Mouse (Mus musculus) kidney, adult 18-20 months (tissue): ENCODE measurements around the gene Dph5.
"Not testable (repeated sequence)": the region's sequence is repeated elsewhere in the genome, so short reads cannot be mapped to it uniquely, and the experiment has no call there.

Source experiments
- DNase-seq: peaks from one replicate; pipeline ENCODE4 v3.0.0; 2021

Dph5 gene

GRCm38 (mm10) chr3:115887427-115888309, at the start of gene Dph5:
Gene Dph5, plus strand, starts transcription at chr3:115887837.
- peak; percentile 94 for DNase-seq

- DNase-seq = no peak
These were observed 43.1 kb upstream of the Dph5 start for GRCm38 (mm10) chr3:115844566-115844965.

DNA sequence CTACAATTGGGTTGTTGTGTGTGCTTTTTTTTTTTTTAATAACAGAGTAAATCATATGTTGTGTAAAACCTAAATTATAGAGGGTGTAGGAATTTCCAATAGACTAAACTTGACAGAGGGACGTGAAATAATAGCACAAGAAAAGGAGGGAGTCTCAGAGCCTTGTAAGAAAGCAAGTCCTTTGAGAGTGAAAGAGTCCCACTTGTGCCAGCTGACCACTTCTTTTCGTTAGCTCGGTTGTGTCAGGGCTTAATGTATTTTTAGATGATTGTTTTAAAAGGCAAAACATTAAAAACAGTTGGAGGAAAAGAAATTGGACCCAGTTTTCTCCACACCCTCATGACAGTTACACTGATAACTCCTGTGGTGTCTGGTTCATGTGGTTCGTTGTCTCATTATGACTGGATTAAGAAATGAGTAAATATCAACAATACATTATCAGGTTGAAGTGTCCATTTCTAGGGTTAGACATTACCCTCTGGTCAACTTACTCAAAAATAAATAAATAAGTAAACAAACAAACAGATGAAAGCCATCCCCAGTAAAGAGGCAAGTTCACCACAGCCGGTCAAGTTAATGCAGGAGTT, 42.5 kb upstream of the Dph5 start:
- DNase-seq = no peak

DNA sequence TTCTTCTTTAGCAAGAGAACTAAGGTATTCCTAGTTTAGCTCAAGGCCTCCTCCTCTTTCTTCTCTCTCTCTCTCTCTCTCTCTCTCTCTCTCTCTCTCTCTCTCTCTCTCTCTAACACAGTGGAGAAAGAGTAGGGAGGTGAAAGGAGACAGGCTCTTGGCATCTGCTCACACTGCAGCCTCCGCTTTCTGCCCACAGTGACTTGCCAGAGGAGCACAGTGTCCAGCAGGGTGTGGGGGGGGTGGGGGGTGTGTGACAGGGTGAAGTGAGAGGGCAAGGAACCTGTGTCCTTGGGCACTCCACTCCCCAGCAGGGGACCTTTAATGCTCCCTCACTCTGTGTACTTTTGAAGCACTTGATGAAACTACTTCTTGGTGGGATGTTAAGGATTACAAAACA, 41.9 kb upstream of the Dph5 start:
- DNase-seq = no peak

DNA sequence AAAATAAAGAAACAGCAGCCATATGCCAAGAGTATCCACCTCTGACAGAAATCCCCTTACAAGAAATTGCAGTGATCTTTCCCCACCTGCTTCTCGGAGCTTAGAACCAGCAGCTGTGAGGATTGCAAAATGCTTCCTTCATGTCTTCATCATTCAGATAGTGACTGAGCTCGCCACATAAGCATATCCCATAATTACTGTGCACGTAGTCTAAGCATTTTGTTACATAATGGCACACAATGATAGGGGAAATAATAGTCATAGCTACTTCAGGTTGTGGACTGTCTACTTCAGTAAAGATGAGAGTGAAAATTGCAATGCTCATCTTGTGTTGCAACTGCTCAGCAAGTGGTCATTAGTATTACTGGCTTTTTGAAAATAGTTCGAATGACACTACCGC, 41.5 kb upstream of the Dph5 start:
- DNase-seq = no peak

DNA sequence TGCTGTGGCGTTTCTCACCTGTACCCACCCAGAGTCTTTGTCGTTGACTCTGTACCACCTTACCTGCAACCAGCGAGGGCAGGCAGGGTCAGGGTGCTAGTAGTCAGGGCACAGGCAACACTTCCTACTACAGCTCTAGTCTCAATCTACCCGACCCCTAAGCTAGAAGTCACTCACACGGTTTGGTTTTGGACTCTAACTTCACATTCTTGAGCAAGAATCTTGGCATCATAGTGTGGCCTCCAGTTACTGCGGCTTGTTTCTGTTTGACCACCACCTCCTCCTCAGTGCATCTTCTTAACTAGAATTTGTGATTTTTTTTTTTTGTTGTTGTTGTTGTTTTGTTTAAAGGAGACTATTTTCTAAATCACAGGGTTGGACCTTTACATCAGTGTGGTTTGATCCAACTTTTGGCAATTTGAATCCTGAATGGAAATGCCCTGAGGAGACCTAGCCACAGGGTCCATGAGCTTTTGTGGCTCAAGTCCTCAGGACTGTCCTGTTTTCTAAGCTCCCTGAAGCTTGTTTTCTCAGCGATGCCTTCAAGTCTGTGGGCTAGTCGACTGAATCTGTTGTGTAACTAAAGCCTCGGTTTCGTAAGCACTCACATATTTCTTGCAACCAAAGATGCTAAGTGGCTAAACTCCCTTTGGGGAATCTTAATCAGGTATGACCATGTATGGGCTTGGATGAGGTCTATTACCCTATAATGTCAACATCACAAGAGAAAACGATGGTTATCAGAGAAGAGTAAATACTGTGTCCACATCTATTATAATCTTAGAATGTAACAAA, 38.8 kb upstream of the Dph5 start:
- no peak for DNase-seq

- no peak for DNase-seq
These were observed 36.7 kb upstream of the Dph5 start for GRCm38 (mm10) chr3:115850946-115851345.

DNA sequence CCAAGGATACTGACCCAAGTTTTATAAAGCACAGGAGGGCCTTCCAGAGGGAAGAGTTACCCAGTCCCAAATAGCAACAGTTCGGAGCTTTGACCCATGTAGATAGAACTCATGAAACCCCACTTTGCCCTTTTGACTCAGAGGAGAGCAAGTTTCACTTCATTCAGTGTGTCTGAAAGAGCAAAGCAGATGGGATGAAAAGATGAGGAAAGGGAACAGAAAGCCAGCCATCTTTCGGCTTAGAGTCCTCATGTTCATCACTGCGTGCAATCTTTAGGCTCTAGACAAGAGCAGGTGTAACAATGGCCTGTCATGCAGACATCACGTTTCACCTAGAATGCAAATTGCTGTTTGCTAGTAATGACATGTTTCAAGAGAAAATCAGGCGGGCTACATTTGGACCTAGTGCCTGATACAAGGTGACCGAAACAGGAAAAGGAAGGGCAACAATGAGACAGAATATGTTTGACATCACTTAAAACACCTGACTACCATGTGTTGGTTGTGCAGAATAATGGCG, 32.9 kb upstream of the Dph5 start:
- no peak for DNase-seq

- DNase-seq = no peak
These were observed 32.1 kb upstream of the Dph5 start for GRCm38 (mm10) chr3:115855576-115855975.

DNA sequence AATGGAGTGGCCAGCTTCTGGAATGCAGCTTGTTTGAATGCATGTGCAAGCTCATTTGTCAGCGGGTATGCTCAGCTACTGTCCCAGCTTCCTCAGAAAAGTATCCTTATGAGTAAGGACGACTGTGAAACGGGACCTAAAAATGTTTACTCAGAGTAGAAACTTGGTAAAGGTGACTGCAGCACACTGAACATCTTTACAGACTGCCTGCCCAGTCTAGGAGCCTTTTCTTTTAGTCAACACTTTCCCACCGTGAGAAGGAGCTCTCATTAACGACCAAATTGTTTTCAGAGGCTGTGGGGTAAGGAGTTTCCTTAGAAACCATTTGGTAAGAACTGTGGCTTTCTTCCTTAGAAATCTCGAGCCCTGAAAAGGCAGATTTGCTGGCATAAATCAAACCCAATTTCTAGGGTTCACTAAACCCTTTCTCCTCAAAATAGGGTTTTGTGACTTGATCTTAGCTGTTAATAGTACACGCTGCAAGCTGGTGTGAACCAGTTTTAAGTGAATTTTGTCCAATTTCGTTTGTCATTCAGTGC, 31.1 kb upstream of the Dph5 start:
- no peak for DNase-seq

- no peak for DNase-seq
These were observed 30.2 kb upstream of the Dph5 start for GRCm38 (mm10) chr3:115857436-115857835.

GRCm38 (mm10) chr3:115858822-115859221, 28.8 kb upstream of the Dph5 start:
- DNase-seq = no peak

DNA sequence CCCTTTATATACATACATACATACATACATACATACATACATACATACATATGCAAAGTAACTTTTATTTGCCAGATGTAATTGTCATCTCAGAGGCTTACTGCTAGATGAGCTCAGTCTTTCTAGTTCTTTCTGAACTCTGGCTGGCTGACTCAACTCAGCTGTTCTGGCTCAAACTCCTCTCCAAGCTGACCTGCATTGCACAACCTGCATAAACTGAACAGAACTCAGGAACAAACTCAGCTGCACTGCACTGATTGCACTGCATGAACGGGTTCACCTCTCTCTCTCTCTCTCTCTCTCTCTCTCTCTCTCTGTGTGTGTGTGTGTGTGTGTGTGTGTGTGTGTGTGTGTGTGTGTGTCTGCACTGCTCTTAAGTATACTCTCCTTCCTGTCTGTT, 26.9 kb upstream of the Dph5 start:
- not testable (repeated sequence) for DNase-seq

DNA sequence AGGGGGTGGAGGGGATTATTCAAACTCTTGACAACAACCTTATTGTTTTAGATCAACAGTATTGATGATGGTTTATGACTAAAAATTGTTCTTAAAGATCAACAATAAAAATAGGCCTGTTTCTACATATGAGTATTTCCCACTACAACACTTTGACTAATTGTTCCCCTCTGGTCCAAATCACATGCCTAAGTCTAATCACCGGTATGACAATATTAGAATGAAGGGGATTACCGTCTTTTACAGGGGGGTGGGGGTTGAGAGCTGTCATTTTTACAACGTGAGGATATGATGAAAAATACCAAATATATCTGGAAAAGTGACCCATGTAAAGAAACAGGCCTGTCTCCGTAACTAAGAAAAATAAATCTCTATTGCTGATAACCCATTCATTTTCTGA, 24.1 kb upstream of the Dph5 start:
- no peak for DNase-seq

DNA sequence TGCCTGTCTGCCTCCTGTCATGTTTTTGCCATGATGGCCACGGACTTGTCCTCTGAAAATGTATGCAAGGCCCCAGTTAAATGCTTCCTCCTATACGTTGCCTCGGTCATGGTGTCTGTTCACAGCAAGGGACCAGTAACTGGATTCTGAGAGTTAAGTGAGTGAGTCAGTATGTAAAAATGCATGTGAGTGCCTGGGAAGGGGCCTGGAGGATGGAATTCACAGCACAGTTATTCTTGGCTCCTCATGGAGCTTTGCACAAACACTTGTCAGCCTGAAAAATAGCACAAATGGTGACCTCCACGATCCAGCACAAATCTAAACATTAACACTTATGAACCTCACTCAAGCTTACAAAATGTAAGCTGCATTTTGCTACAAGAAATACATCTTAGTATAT, 20.5 kb upstream of the Dph5 start:
- no peak for DNase-seq

DNA sequence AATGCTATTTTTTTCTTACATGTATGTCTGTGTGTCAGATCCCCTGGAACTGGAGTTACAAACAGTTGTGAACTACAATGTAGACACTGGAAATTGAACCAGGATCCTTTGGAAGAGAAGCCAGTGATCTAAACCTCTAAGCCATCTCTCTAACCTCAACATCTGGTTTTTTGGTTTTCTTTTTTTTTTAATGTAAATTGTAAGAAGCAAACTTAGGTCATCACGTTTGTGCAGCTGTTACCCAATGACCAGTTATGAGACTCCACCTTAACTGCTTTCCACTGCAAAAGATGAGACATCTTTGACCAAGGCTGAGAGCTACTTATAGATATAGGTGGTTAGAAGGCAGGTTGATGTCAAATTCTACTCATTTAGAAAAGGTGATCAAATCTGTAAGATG, 19.7 kb upstream of the Dph5 start:
- no peak for DNase-seq

DNA sequence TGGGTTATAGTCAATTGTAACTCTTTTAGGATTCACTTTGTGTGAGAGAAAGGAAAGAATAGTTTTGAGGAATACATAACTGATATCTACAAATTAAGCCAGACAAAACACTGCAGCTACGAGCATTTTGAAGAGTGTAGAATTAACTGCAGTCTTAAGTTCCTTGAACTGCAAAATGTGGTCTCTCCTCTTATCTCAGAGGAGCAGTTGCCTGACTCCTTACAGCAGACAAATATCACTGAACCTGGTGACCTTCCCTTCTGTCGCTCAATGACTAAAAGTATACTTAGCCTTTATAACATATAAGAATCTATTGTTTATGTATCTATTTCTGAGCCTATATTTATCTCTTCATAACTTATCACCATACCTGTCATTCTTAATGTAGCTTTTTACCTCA, 18.3 kb upstream of the Dph5 start:
- no peak for DNase-seq

GRCm38 (mm10) chr3:115875551-115875950, 12.1 kb upstream of the Dph5 start:
- DNase-seq = no peak

DNA sequence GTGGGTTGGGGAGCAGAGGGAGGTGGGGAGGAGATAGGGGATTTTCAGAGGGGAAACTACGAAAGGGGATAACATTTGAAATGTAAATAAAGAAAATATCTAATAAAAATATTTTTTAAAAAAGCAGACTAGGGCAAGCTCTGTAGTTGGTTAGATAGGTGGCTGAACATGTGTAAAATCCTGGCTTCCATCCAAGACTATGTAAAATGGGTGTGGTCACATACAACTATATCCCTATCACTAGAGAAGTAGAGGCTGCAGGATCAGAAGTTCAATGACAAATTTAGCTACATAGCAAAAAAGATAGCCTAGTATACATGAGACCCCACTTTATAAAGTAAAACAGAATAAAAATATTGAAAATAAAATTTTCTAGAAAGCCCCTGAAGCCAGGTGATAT, 10.5 kb upstream of the Dph5 start:
- DNase-seq = no peak

DNA sequence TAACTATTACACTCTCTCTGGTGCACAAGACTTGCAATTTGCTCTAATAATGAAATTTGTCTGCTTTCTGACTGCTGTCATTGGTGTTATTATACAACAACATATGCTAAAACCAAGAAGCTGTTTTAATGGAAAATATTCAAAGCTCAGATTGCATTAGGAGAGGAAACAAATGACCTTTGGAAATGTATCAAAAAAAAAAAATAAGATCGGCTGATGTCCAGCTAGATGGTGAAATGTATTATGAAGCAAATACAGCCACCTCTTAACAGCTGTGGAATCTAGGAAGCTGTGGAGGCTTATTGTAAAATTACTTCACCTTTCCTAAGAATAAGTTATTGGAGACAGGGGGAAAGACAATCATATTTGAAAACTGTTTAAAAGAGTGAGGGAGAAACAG, 3.6 kb upstream of the Dph5 start:
- DNase-seq = no peak

GRCm38 (mm10) chr3:115888310-115889106, 871 bp downstream of the Dph5 start:
- no peak for DNase-seq

GRCm38 (mm10) chr3:115892341-115892740, 4.7 kb downstream of the Dph5 start:
- no peak for DNase-seq
